Comparison of ENCODE assay signal across 17 mouse cellular contexts in genomic region chr2:31160147-31160920, GRCm38 (mm10). TPM values are rescaled to one million over a fixed set of nuclear protein-coding genes. Genes with fewer than 3 reads are reported as not detected.
A peak's percentile ranks its signal among the peaks of the same experiment; 100 is the strongest.
DNase-seq lines count a peak whose midpoint lies in the region; ATAC-seq and TF ChIP-seq lines count a peak whose summit lies in the region.
"Had no signal": no experiment of that assay in that cellular context is flagged by ENCODE, and none has a peak within 500 bp of the region (broad histone marks: within the 10 kb centered on the region; RNA-seq: fewer than 3 reads in every experiment).

No protein-coding gene starts in this region.

- WGBS in liver, adult 2 months = 55% methylated on average over 10 of the region's 10 CpGs
- 34% methylated on average over 10 of the region's 10 CpGs for WGBS in liver, embryonic 15.5 days (ENCODE audit: insufficient replicate concordance)
- WGBS in forebrain, embryonic 13.5 days = 88% methylated on average over 10 of the region's 10 CpGs

- H3K4me3 ChIP-seq in liver, adult 2 months (ENCODE audit: insufficient read depth, low read depth, low read length) = no peak overlapping the region
- no peak overlapping the region for H3K4me3 ChIP-seq in liver, embryonic 15.5 days (replicated peaks)
- no peak overlapping the region for H3K4me3 ChIP-seq in forebrain, embryonic 13.5 days
- H3K4me3 ChIP-seq: limb, embryonic 15.5 days; stomach, embryonic 15.5 days had no signal

- DNase-seq in liver, adult 2 months (ENCODE audit: extremely low read depth, low read depth, low spot score) = peak; percentile 72
- DNase-seq in liver = no peak
- DNase-seq in kidney, postnatal 10 days = peak; percentile 41
- DNase-seq in cerebellum, postnatal 25 days = no peak
- no peak for DNase-seq in thymus, postnatal 0 days (ENCODE audit: low spot score)
- DNase-seq: adrenal gland, postnatal 10 days; cerebellum, adult 9-10 months; embryo, embryonic 11 days; gastrocnemius, postnatal 25 days; retina, postnatal 1 day; thymus, postnatal 36 days had no signal

- ATAC-seq in liver, embryonic 15.5 days (ENCODE audit: insufficient read depth) = peak; percentile 61; the same call in 1 of the 2 replicates
- no peak for ATAC-seq in forebrain, embryonic 13.5 days

- peak overlapping the region; percentile 25; the same call in 1 of the 2 replicates for H3K4me2 ChIP-seq in liver, embryonic 15.5 days
- H3K4me2 ChIP-seq in forebrain, embryonic 13.5 days = no peak overlapping the region
- H3K4me2 ChIP-seq: heart, embryonic 11.5 days; limb, embryonic 15.5 days; midbrain, embryonic 11.5 days; stomach, embryonic 15.5 days had no signal

- no peaks in the 10 kb centered on the region for H3K9me3 ChIP-seq in liver, embryonic 15.5 days (replicated peaks)
- no peaks in the 10 kb centered on the region for H3K9me3 ChIP-seq in forebrain, embryonic 13.5 days (replicated peaks)
- H3K9me3 ChIP-seq: limb, embryonic 15.5 days; stomach, embryonic 15.5 days had no signal

- TF ChIP-seq POLR2A in liver, adult 2 months (IDR thresholded peaks at IDR 0.05; ENCODE audit: extremely low read depth, insufficient read depth, low read length) = no peak

- H3K27me3 ChIP-seq in liver, adult 2 months (ENCODE audit: control insufficient read depth, insufficient read depth, low read length) = no peaks in the 10 kb centered on the region
- H3K27me3 ChIP-seq in liver, embryonic 15.5 days = no peaks in the 10 kb centered on the region
- no peaks in the 10 kb centered on the region for H3K27me3 ChIP-seq in forebrain, embryonic 13.5 days
- H3K27me3 ChIP-seq: limb, embryonic 15.5 days; stomach, embryonic 15.5 days had no signal

- H3K4me1 ChIP-seq in liver, adult 2 months (ENCODE audit: control insufficient read depth, insufficient read depth, low read length) = peaks cover 9% of the 10 kb centered on the region; the same call in 1 of the 2 replicates
- H3K4me1 ChIP-seq in liver, embryonic 15.5 days (replicated peaks) = peaks cover 90% of the 10 kb centered on the region
- peaks cover 9% of the 10 kb centered on the region; the same call in 1 of the 2 replicates for H3K4me1 ChIP-seq in forebrain, embryonic 13.5 days

- TF ChIP-seq CTCF in liver, adult 2 months (IDR thresholded peaks at IDR 0.05; ENCODE audit: low read depth, low read length) = no peak

- no peak overlapping the region for H3K9ac ChIP-seq in liver, adult 2 months (ENCODE audit: low read depth, low read length)
- no peak overlapping the region for H3K9ac ChIP-seq in liver, embryonic 15.5 days
- no peak overlapping the region for H3K9ac ChIP-seq in forebrain, embryonic 13.5 days
- H3K9ac ChIP-seq: limb, embryonic 15.5 days; stomach, embryonic 15.5 days had no signal

- H3K79me2 ChIP-seq in liver, adult 2 months (ENCODE audit: control insufficient read depth, insufficient read depth, low read length) = peaks cover 49% of the 10 kb centered on the region

- no peak overlapping the region for H3K27ac ChIP-seq in liver, adult 2 months (replicated peaks; ENCODE audit: insufficient read depth, low read depth, low read length)
- no peak overlapping the region for H3K27ac ChIP-seq in liver, embryonic 15.5 days (replicated peaks)
- no peak overlapping the region for H3K27ac ChIP-seq in forebrain, embryonic 13.5 days
- H3K27ac ChIP-seq: limb, embryonic 15.5 days; stomach, embryonic 15.5 days had no signal

- no peaks in the 10 kb centered on the region for H3K36me3 ChIP-seq in liver, adult 2 months (ENCODE audit: control insufficient read depth, insufficient read depth, low read length)
- no peaks in the 10 kb centered on the region for H3K36me3 ChIP-seq in liver, embryonic 15.5 days (replicated peaks)
- no peaks in the 10 kb centered on the region for H3K36me3 ChIP-seq in forebrain, embryonic 13.5 days (ENCODE audit: poor library complexity, severe bottlenecking)
- H3K36me3 ChIP-seq: limb, embryonic 15.5 days; stomach, embryonic 15.5 days had no signal

RNA-seq across cellular contexts. Expression of gene Gpr107, which starts 8.2 kb away (rescaled TPM):
- total RNA-seq in liver, adult 2 months (2014; rRNA removed) = 10.0 and 11.4 TPM in 2 replicates
- 6.8 and 8.3 TPM in 2 replicates for polyA plus RNA-seq in liver, adult 2 months (2012; rRNA removed)
- polyA plus RNA-seq in liver, embryonic 15.5 days (2015; fragmentation: Nextera tagmentation; extraction: Ambion mirVana) = 10.4 and 11.5 TPM in 2 replicates
- 21.7 and 24.1 TPM in 2 replicates for polyA plus RNA-seq in thymus, postnatal 0 days (2015; fragmentation: Nextera tagmentation; extraction: Ambion mirVana)
- polyA plus RNA-seq in forebrain, embryonic 13.5 days (2015; fragmentation: Nextera tagmentation; extraction: Ambion mirVana) = 28.6 and 34.3 TPM in 2 replicates

RNA-seq across cellular contexts. Expression of gene Fnbp1, which starts 18.5 kb away (rescaled TPM):
- total RNA-seq in liver, adult 2 months (2014; rRNA removed) = 5.2 and 7.4 TPM in 2 replicates
- 5.9 and 8.6 TPM in 2 replicates for polyA plus RNA-seq in liver, adult 2 months (2012; rRNA removed)
- 5.1 and 6.1 TPM in 2 replicates for polyA plus RNA-seq in liver, embryonic 15.5 days (2015; fragmentation: Nextera tagmentation; extraction: Ambion mirVana)
- polyA plus RNA-seq in thymus, postnatal 0 days (2015; fragmentation: Nextera tagmentation; extraction: Ambion mirVana) = 45.6 and 59.9 TPM in 2 replicates
- polyA plus RNA-seq in forebrain, embryonic 13.5 days (2015; fragmentation: Nextera tagmentation; extraction: Ambion mirVana) = 12.5 and 12.7 TPM in 2 replicates

Comparison
In these comparisons a context has a peak if more than half of its experiments do, and no peak if none do; other contexts are left out.
1. DNase-seq: peak in liver, adult 2 months (single experiment) and kidney, postnatal 10 days (single experiment); none in liver (single experiment), cerebellum, postnatal 25 days (0 of 2) and thymus, postnatal 0 days (single experiment).